Mouse (Mus musculus) cerebellum, adult 8-10 months (tissue): ENCODE measurements around the gene Psmb1.
"Not testable (repeated sequence)": the region's sequence is repeated elsewhere in the genome, so short reads cannot be mapped to it uniquely, and the experiment has no call there.

Experiments
- DNase-seq: peaks from one replicate; pipeline ENCODE4 v3.0.0; 2022

Psmb1 gene

GRCm38 (mm10) chr17:15459761-15460160 lies 39.8 kb downstream of the Psmb1 start:
- DNase-seq: no peak

GRCm38 (mm10) chr17:15456595-15456994 lies 43.0 kb downstream of the Psmb1 start:
- no peak for DNase-seq

GRCm38 (mm10) chr17:15455203-15455602 lies 44.3 kb downstream of the Psmb1 start:
- DNase-seq: no peak

GRCm38 (mm10) chr17:15449606-15450005 lies 49.9 kb downstream of the Psmb1 start:
- no peak for DNase-seq

GRCm38 (mm10) chr17:15449144-15449543 lies 50.4 kb downstream of the Psmb1 start:
- not testable (repeated sequence) for DNase-seq

GRCm38 (mm10) chr17:15447831-15448230 lies 51.7 kb downstream of the Psmb1 start:
- no peak for DNase-seq

- no peak for DNase-seq
Measured at GRCm38 (mm10) chr17:15445421-15445820, 54.1 kb downstream of the Psmb1 start.

GRCm38 (mm10) chr17:15440463-15441121 lies 59.0 kb downstream of the Psmb1 start:
- no peak for DNase-seq

GRCm38 (mm10) chr17:15440067-15440462 lies 59.5 kb downstream of the Psmb1 start:
- no peak for DNase-seq

GRCm38 (mm10) chr17:15434748-15435147 lies 64.8 kb downstream of the Psmb1 start:
- DNase-seq: no peak

GRCm38 (mm10) chr17:15432036-15432435 lies 67.5 kb downstream of the Psmb1 start:
- no peak for DNase-seq

- no peak for DNase-seq
Measured at GRCm38 (mm10) chr17:15431551-15431950, 68.0 kb downstream of the Psmb1 start.

- peak; percentile 27 for DNase-seq
Measured at GRCm38 (mm10) chr17:15431021-15431514, 68.5 kb downstream of the Psmb1 start.

- DNase-seq: no peak
Measured at GRCm38 (mm10) chr17:15429937-15430336, 69.6 kb downstream of the Psmb1 start.

GRCm38 (mm10) chr17:15429451-15429850 lies 70.1 kb downstream of the Psmb1 start:
- no peak for DNase-seq

GRCm38 (mm10) chr17:15425931-15426330 lies 73.6 kb downstream of the Psmb1 start:
- no peak for DNase-seq
